Mouse (Mus musculus) MEL (cell line): ENCODE results near the gene Cdca5.

Experiments used
- CTCF ChIP-seq, 3 experiments: IDR thresholded peaks in 2 of 3; conservative IDR thresholded peaks in 1 of 3; 2 replicates each; pipeline ENCODE4 v1.5.1; 2011 to 2012; ENCODE audit warnings: low read length in 3 of 3, low read depth in 2 of 3, mild to moderate bottlenecking in 2 of 3, improper control_type of control experiment in 1 of 3, inconsistent platforms in 1 of 3, mixed read lengths in 1 of 3, moderate library complexity in 1 of 3; ENCODE audit not compliant: control insufficient read depth in 1 of 3, insufficient read depth in 1 of 3, poor library complexity in 1 of 3, severe bottlenecking in 1 of 3
- HCFC1 ChIP-seq: IDR thresholded peaks from 2 replicates; pipeline ENCODE4 v1.6.1; 2012; ENCODE audit warnings: low read depth, mild to moderate bottlenecking, inconsistent platforms, low read length, improper control_type of control experiment, moderate library complexity
- POLR2A ChIP-seq, 2 experiments: IDR thresholded peaks; 2 replicates each; pipeline ENCODE4 v1.6.1; 2011 to 2012; ENCODE audit warnings: low read length in 2 of 2, mild to moderate bottlenecking in 2 of 2, control low read depth in 1 of 2, improper control_type of control experiment in 1 of 2, low read depth in 1 of 2, moderate library complexity in 1 of 2; ENCODE audit not compliant: control insufficient read depth in 1 of 2, insufficient read depth in 1 of 2, poor library complexity in 1 of 2
- RAD21 ChIP-seq: IDR thresholded peaks from 2 replicates; pipeline ENCODE4 v1.6.1; 2011; ENCODE audit warnings: mild to moderate bottlenecking, low read depth, low read length, improper control_type of control experiment
- SIN3A ChIP-seq: IDR thresholded peaks from 2 replicates; pipeline ENCODE4 v1.6.1; 2012; ENCODE audit warnings: low read length, improper control_type of control experiment, inconsistent platforms
- TCF12 ChIP-seq: IDR thresholded peaks from 2 replicates; pipeline ENCODE4 v1.6.1; 2014; ENCODE audit warnings: low read depth, mild to moderate bottlenecking, inconsistent platforms, low read length, improper control_type of control experiment, moderate library complexity
- UBTF ChIP-seq: IDR thresholded peaks from 2 replicates; pipeline ENCODE4 v1.6.1; 2012; ENCODE audit warnings: low read depth, mild to moderate bottlenecking, inconsistent platforms, low read length, improper control_type of control experiment, moderate library complexity, borderline replicate concordance; ENCODE audit not compliant: insufficient read depth

DNA sequence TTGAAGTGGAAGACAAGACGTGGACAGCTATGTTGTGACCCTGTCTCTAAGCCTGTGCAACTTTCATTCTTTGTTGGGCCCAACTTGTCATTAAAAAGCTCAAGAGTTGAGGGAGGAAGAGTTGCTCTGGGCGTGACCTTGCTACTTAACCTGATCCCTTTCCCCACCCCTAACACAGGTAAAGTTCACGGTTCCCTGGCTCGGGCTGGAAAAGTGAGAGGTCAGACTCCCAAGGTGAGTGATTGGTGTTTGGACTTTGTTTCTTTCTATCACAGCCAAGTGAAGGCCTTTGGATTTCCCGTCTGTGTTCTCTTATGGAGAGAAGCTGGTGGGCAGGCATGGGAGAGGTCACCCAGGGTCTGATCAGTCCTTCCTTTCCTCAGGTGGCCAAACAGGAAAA is 25.8 kb upstream of the Cdca5 start:
- TF ChIP-seq CTCF (IDR thresholded peaks at IDR 0.05 in 2 of 3, conservative IDR thresholded peaks at IDR 0.05 in 1 of 3; ENCODE audit: control insufficient read depth in 1 of 3, insufficient read depth in 1 of 3, low read depth in 2 of 3, low read length in 3 of 3, poor library complexity in 1 of 3, severe bottlenecking in 1 of 3) (no peak), HCFC1 (no peak), POLR2A (IDR thresholded peaks at IDR 0.05; ENCODE audit: control insufficient read depth in 1 of 2, insufficient read depth in 1 of 2, low read depth in 1 of 2, low read length in 2 of 2, poor library complexity in 1 of 2) (no peak; a peak in 1 of 4 replicates), UBTF (no peak), RAD21 (no peak), TCF12 (no peak), SIN3A (no peak)
